Mouse (Mus musculus) layer of hippocampus, postnatal 10 days (tissue): Measurements from ENCODE around the gene Smim12. TPM values are rescaled to one million over a fixed set of nuclear protein-coding genes. Genes with fewer than 3 reads are reported as not detected.

Experiments used
- total RNA-seq, 2 experiments: library from RNA; stranded (reverse); gene quantifications; 2 replicates each; pipeline ENCODE4 v1.2.3; 2021

Smim12 gene
- total RNA-seq, 2 experiments from 2014 or later, result 41.1 to 45.5 TPM

Other genes starting within 250 kb of the Smim12 start
- 100 to 1,000 TPM; 341 to 376 TPM for gene Sfpq, start 222.5 kb upstream of the Smim12 start, total RNA-seq
- gene Zmym1, start 182.6 kb upstream of the Smim12 start, total RNA-seq, result 10 to 100 TPM; 12.5 to 13.9 TPM
- 10 to 100 TPM; 30.5 to 31.8 TPM for gene Zmym6, start 166.4 kb upstream of the Smim12 start, total RNA-seq
- gene Tmem35b, start 120.1 kb upstream of the Smim12 start, total RNA-seq, result 1 to 10 TPM; 3.0 to 3.7 TPM
- gene Dlgap3, start 74.6 kb upstream of the Smim12 start, total RNA-seq, result 100 to 1,000 TPM; 218 to 228 TPM
- 10 to 100 TPM; 10.7 to 11.1 TPM for gene Gja4, start 70.3 kb downstream of the Smim12 start, total RNA-seq
- under 1 TPM; 0.64 to 0.80 TPM for gene Gjb3, start 87.1 kb downstream of the Smim12 start, total RNA-seq
- not detected for gene Gjb4, start 110.3 kb downstream of the Smim12 start, total RNA-seq
- gene Gjb5, start 114.4 kb downstream of the Smim12 start, total RNA-seq, result not detected